In genomic region chr3:116661870-116662414, GRCm38 (mm10) we compare ENCODE assay signal across 8 mouse cellular contexts. TPM values are rescaled to one million over a fixed set of nuclear protein-coding genes. Genes with fewer than 3 reads are reported as not detected.
DNase-seq lines count a peak whose midpoint lies in the region; ATAC-seq and TF ChIP-seq lines count a peak whose summit lies in the region.

No protein-coding gene starts in this region.

- no peaks in the 10 kb centered on the region for H3K27me3 ChIP-seq in testis, adult 2 months (ENCODE audit: control insufficient read depth, insufficient read depth, low read length)
- H3K27me3 ChIP-seq in limb, embryonic 11.5 days (ENCODE audit: control insufficient read depth, insufficient read depth, low read length): no peaks in the 10 kb centered on the region
- H3K27me3 ChIP-seq in myocyte (ENCODE audit: control insufficient read depth, insufficient read depth, insufficient read length): no peaks in the 10 kb centered on the region

- peak; percentile 23 for DNase-seq in frontal cortex, postnatal 25 days (ENCODE audit: low spot score in 2 of 2)
- DNase-seq in frontal cortex, adult 2 months (ENCODE audit: extremely low spot score in 1 of 2, low spot score in 1 of 2): no peak
- no peak for DNase-seq in testis, postnatal 10 days (ENCODE audit: low spot score)
- DNase-seq in limb, embryonic 11.5 days (ENCODE audit: low spot score): no peak
- DNase-seq in urinary bladder, postnatal 10 days (ENCODE audit: low spot score): no peak

- TF ChIP-seq POLR2A in testis, adult 2 months (IDR thresholded peaks at IDR 0.05; ENCODE audit: control insufficient read depth, low read depth, low read length): peak; percentile 47; the same call in 1 of the 2 replicates
- no peak for TF ChIP-seq POLR2A in myocyte (IDR thresholded peaks at IDR 0.05; ENCODE audit: insufficient read length, low read depth)

- peak overlapping the region; percentile 75 for H3K9ac ChIP-seq in limb, embryonic 11.5 days (ENCODE audit: low read length)

- under 1% methylated on average over 61 of the region's 68 CpGs for WGBS in limb, embryonic 11.5 days

- H3K4me2 ChIP-seq in limb, embryonic 11.5 days (ENCODE audit: low read depth, severe bottlenecking): peak overlapping the region; percentile 63
- peak overlapping the region; percentile 87 for H3K4me2 ChIP-seq in myocyte (ENCODE audit: low read depth)

- peak overlapping the region; percentile 95 for H3K27ac ChIP-seq in testis, adult 2 months (ENCODE audit: control insufficient read depth, insufficient read depth, low read depth, low read length)
- H3K27ac ChIP-seq in limb, embryonic 11.5 days (replicated peaks; ENCODE audit: low read depth, low read length): peak overlapping the region; percentile 72

- peaks cover 3% of the 10 kb centered on the region for H3K4me1 ChIP-seq in testis, adult 2 months (ENCODE audit: control insufficient read depth, insufficient read depth, low read length)
- no peaks in the 10 kb centered on the region for H3K4me1 ChIP-seq in limb, embryonic 11.5 days (ENCODE audit: control insufficient read depth, insufficient read depth, low read length)

- no peaks in the 10 kb centered on the region for H3K36me3 ChIP-seq in testis, adult 2 months (ENCODE audit: control insufficient read depth, insufficient read depth, low read length)
- no peaks in the 10 kb centered on the region for H3K36me3 ChIP-seq in limb, embryonic 11.5 days (ENCODE audit: control insufficient read depth, insufficient read depth, low read length)
- H3K36me3 ChIP-seq in myocyte (ENCODE audit: control insufficient read depth, insufficient read depth): no peaks in the 10 kb centered on the region

- peak overlapping the region; percentile 91 for H3K4me3 ChIP-seq in testis, adult 2 months (ENCODE audit: control insufficient read depth, low read depth, low read length)
- H3K4me3 ChIP-seq in limb, embryonic 11.5 days (ENCODE audit: low read depth, low read length): peak overlapping the region; percentile 52
- H3K4me3 ChIP-seq in myocyte: peak overlapping the region; percentile 56

- no peaks in the 10 kb centered on the region for H3K9me3 ChIP-seq in limb, embryonic 11.5 days (ENCODE audit: control insufficient read depth, low read length)

- peak; percentile 71 for ATAC-seq in granulocyte monocyte progenitor cell, adult 5-6 weeks (replicated peaks; ENCODE audit: poor library complexity, severe bottlenecking)
- ATAC-seq in limb, embryonic 11.5 days (ENCODE audit: insufficient number of reproducible peaks, low FRiP score, low TSS enrichment, low read depth): peak; percentile 87

- no peak for TF ChIP-seq CTCF in testis, adult 2 months (IDR thresholded peaks at IDR 0.05; ENCODE audit: control insufficient read depth, insufficient read depth, insufficient replicate concordance, low read depth, low read length)

- peak overlapping the region; percentile 94 for H3ac ChIP-seq in myocyte (ENCODE audit: control insufficient read depth, insufficient read length)

- H3K79me2 ChIP-seq in myocyte (ENCODE audit: control insufficient read depth, insufficient read depth): peaks cover 54% of the 10 kb centered on the region

TF ChIP-seq in myocyte, 11 proteins besides CTCF, POLR2A, EP300 and RAD21:
- TF ChIP-seq POLR2AphosphoS2 (IDR thresholded peaks at IDR 0.05; ENCODE audit: insufficient read length, low read depth) (no peak), MYOG (IDR thresholded peaks at IDR 0.05; ENCODE audit: control insufficient read depth in 1 of 3, insufficient read depth in 1 of 3, insufficient read length in 2 of 3, low read depth in 2 of 3) (peak in 1 of 3 experiments; percentile 43), REST (IDR thresholded peaks at IDR 0.05; ENCODE audit: insufficient read depth, insufficient read length) (no peak), TCF3 (IDR thresholded peaks at IDR 0.05; ENCODE audit: insufficient read length, low read depth) (no peak), USF1 (IDR thresholded peaks at IDR 0.05; ENCODE audit: low read depth) (no peak)

RNA-seq across cellular contexts. Expression of gene Mfsd14a, which starts 0.5 kb away (rescaled TPM):
- polyA plus RNA-seq in frontal cortex, adult 2 months (2012; rRNA removed): 41.1 and 43.1 TPM in 2 replicates
- 115 and 145 TPM in 2 replicates for polyA plus RNA-seq in testis, adult 2 months (2012; rRNA removed)
- total RNA-seq in granulocyte monocyte progenitor cell, adult 5-6 weeks (2014; fragmentation: Nextera tagmentation): 52.3 and 64.6 TPM in 2 replicates
- total RNA-seq in granulocyte monocyte progenitor cell, adult 5-6 weeks (2017): 67.0 and 95.5 TPM in 2 replicates
- polyA plus RNA-seq in limb, embryonic 11.5 days (2014; fragmentation: Nextera tagmentation; extraction: Ambion mirVana): 86.0 and 94.3 TPM in 2 replicates
- polyA plus RNA-seq in myocyte (2012; fragmentation: generic; extraction: Trizol): 11.5 TPM

RNA-seq across cellular contexts. Expression of gene Gm43191, which starts 19.1 kb away (rescaled TPM):
- polyA plus RNA-seq in frontal cortex, adult 2 months (2012; rRNA removed): not detected in 2 replicates
- 0.19 TPM in 1 of 2 replicates, not detected in the other for polyA plus RNA-seq in testis, adult 2 months (2012; rRNA removed)
- total RNA-seq in granulocyte monocyte progenitor cell, adult 5-6 weeks (2014; fragmentation: Nextera tagmentation): not detected in 2 replicates
- not detected in 2 replicates for total RNA-seq in granulocyte monocyte progenitor cell, adult 5-6 weeks (2017)
- not detected in 2 replicates for polyA plus RNA-seq in limb, embryonic 11.5 days (2014; fragmentation: Nextera tagmentation; extraction: Ambion mirVana)
- polyA plus RNA-seq in myocyte (2012; fragmentation: generic; extraction: Trizol): not detected

RNA-seq across cellular contexts. Expression of gene Trmt13, which starts 47.6 kb away (rescaled TPM):
- polyA plus RNA-seq in frontal cortex, adult 2 months (2012; rRNA removed): 19.2 and 22.3 TPM in 2 replicates
- polyA plus RNA-seq in testis, adult 2 months (2012; rRNA removed): 4.8 and 5.0 TPM in 2 replicates
- 33.7 and 47.5 TPM in 2 replicates for total RNA-seq in granulocyte monocyte progenitor cell, adult 5-6 weeks (2014; fragmentation: Nextera tagmentation)
- total RNA-seq in granulocyte monocyte progenitor cell, adult 5-6 weeks (2017): 35.8 and 43.3 TPM in 2 replicates
- polyA plus RNA-seq in limb, embryonic 11.5 days (2014; fragmentation: Nextera tagmentation; extraction: Ambion mirVana): 26.2 and 33.8 TPM in 2 replicates
- polyA plus RNA-seq in myocyte (2012; fragmentation: generic; extraction: Trizol): 2.9 TPM

RNA-seq across cellular contexts. Expression of gene Slc35a3, which starts 50.7 kb away (rescaled TPM):
- polyA plus RNA-seq in frontal cortex, adult 2 months (2012; rRNA removed): 12.2 and 12.7 TPM in 2 replicates
- 19.5 and 20.1 TPM in 2 replicates for polyA plus RNA-seq in testis, adult 2 months (2012; rRNA removed)
- 30.0 and 33.6 TPM in 2 replicates for total RNA-seq in granulocyte monocyte progenitor cell, adult 5-6 weeks (2014; fragmentation: Nextera tagmentation)
- total RNA-seq in granulocyte monocyte progenitor cell, adult 5-6 weeks (2017): 59.4 and 68.3 TPM in 2 replicates
- polyA plus RNA-seq in limb, embryonic 11.5 days (2014; fragmentation: Nextera tagmentation; extraction: Ambion mirVana): 6.8 and 8.5 TPM in 2 replicates
- polyA plus RNA-seq in myocyte (2012; fragmentation: generic; extraction: Trizol): 3.6 TPM

Comparison
In these comparisons a context has a peak if more than half of its experiments do, and no peak if none do; other contexts are left out.
1. DNase-seq: peak in frontal cortex, postnatal 25 days (2 of 2); none in frontal cortex, adult 2 months (0 of 2), testis, postnatal 10 days (single experiment), limb, embryonic 11.5 days (single experiment) and urinary bladder, postnatal 10 days (single experiment).
2. Peak in every context shown above with its lines, with median percentiles within 50 percentile points of each other: H3K4me3 ChIP-seq.